In the genomic region with DNA sequence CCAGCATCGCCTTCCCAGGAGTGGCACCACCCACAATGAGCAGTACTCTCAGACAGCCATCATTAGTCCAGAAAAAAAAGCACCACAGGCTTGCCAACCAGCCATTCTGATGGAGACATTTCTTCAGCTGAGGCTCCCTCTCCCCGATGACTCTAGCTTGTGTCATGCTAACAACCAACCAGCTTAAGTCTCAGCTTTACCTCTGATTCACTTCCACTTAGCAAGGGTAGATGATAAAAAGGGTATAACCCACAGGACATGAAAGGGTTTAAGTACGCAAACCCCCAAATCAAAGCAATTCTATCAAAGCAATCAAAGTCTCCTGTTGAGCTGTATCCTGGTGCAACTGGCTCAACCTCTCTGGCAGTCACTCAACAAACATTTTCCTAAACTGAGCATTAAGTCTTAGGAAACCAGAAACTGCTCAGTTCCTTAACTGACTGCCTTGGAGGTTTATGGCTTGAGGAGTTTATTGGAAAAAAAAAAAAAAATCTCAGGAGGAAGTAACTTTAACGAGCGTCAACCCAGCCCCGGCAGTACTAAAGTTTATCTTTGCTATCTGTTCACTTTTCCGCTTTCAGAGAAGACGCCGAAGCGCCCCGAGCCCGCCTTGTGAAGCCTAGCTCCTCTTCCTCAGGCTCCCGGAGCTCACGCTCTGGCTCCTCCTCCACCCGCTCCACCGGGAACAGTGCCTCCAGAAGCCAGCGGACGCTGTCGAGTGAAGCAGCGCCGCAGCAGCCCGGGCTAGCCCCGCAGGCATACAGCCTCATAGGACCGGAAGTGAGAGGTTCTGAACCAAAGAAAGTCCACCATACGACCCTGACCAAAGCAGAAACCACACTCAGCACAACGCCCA, we compare ENCODE assay signal across 8 mouse cellular contexts. TPM values are rescaled to one million over a fixed set of nuclear protein-coding genes. Genes with fewer than 3 reads are reported as not detected.
A peak's percentile ranks its signal among the peaks of the same experiment; 100 is the strongest.
DNase-seq lines count a peak whose midpoint lies in the region; ATAC-seq lines count a peak whose summit lies in the region.

No protein-coding gene starts in this region.

- intact Hi-C loops in gastrocnemius, postnatal 14 days (cut with DNase I; ENCODE audit: low total_unique reads): no loop called here

- no peaks in the 10 kb centered on the region for H3K9me3 ChIP-seq in liver, embryonic 16.5 days (replicated peaks; ENCODE audit: control insufficient read depth, low read length)
- no peaks in the 10 kb centered on the region for H3K9me3 ChIP-seq in neural tube, embryonic 15.5 days (replicated peaks)

- peak; percentile 75 for ATAC-seq in inflammation-experienced regulatory T-cells, adult 6 months
- ATAC-seq in liver, embryonic 16.5 days (ENCODE audit: low read depth): peak; percentile 53; the same call in 1 of the 2 replicates
- ATAC-seq in neural tube, embryonic 15.5 days (ENCODE audit: low FRiP score): no peak

- peaks cover 2% of the 10 kb centered on the region; the same call in 1 of the 2 replicates for H3K4me1 ChIP-seq in liver, embryonic 16.5 days (ENCODE audit: control insufficient read depth, low read depth, low read length)
- H3K4me1 ChIP-seq in neural tube, embryonic 15.5 days: peaks cover 23% of the 10 kb centered on the region

- H3K36me3 ChIP-seq in liver, embryonic 16.5 days (ENCODE audit: control insufficient read depth, insufficient read depth): no peaks in the 10 kb centered on the region
- H3K36me3 ChIP-seq in neural tube, embryonic 15.5 days: peaks cover 4% of the 10 kb centered on the region; the same call in 1 of the 2 replicates

- H3K4me2 ChIP-seq in liver, embryonic 16.5 days (ENCODE audit: low read depth, low read length): peak overlapping the region; percentile 50
- peak overlapping the region; percentile 34 for H3K4me2 ChIP-seq in neural tube, embryonic 15.5 days

- H3K4me3 ChIP-seq in liver, embryonic 16.5 days (ENCODE audit: low read depth, low read length): peak overlapping the region; percentile 39
- H3K4me3 ChIP-seq in neural tube, embryonic 15.5 days (replicated peaks): 0 out of 2 replicates have a peak overlapping the region, but pooled peaks have one; percentile 2

- no peak overlapping the region; the same call in 1 of the 2 replicates for H3K9ac ChIP-seq in liver, embryonic 16.5 days (ENCODE audit: low read depth, low read length)
- no peak overlapping the region for H3K9ac ChIP-seq in neural tube, embryonic 15.5 days (replicated peaks)

- H3K27me3 ChIP-seq in liver, embryonic 16.5 days (ENCODE audit: control insufficient read depth, insufficient read depth, low read depth, low read length): peaks cover 3% of the 10 kb centered on the region
- H3K27me3 ChIP-seq in neural tube, embryonic 15.5 days (replicated peaks): no peaks in the 10 kb centered on the region

- WGBS in liver, embryonic 16.5 days (ENCODE audit: insufficient replicate concordance): 8% methylated on average over 26 of the region's 26 CpGs
- 42% methylated on average over 26 of the region's 26 CpGs for WGBS in neural tube, embryonic 15.5 days

- peak overlapping the region; percentile 60 for H3K27ac ChIP-seq in liver, embryonic 16.5 days (ENCODE audit: low read length)
- H3K27ac ChIP-seq in neural tube, embryonic 15.5 days (replicated peaks): peak overlapping the region; percentile 48; the same call in 1 of the 2 replicates

- peak; percentile 55 for DNase-seq in CD4-positive, CD25-positive, alpha-beta regulatory T cell, adult 2 months (ENCODE audit: low read depth, low spot score)
- DNase-seq in adrenal gland, adult 18-20 months (ENCODE audit: low spot score in 2 of 2): peak; percentile 46 to 55
- peak; percentile 64 for DNase-seq in gastrocnemius, postnatal 14 days
- DNase-seq in cerebellum, adult 9-10 months: no peak
- DNase-seq in cerebellum, postnatal 25 days: no peak

RNA-seq across cellular contexts. Expression of a gene that starts 18.8 kb away (rescaled TPM):
- total RNA-seq in adrenal gland, adult 18-20 months (2021): 1,000 to 10,000 TPM; 3,946 to 4,032 TPM
- total RNA-seq in gastrocnemius, postnatal 14 days (2021): 1,000 to 10,000 TPM in 1 of 2 experiments, 100 to 1,000 TPM in 1; 949 to 1,245 TPM
- polyA plus RNA-seq in inflammation-experienced regulatory T-cells, adult 6 months (2017; shearing (Covaris generic)): 1,000 to 10,000 TPM; 2,551 to 3,273 (median 2,898) TPM
- 981 and 995 TPM in 2 replicates for polyA plus RNA-seq in liver, embryonic 16.5 days (2015; fragmentation: Nextera tagmentation; extraction: Ambion mirVana)
- 3,055 and 3,120 TPM in 2 replicates for polyA plus RNA-seq in neural tube, embryonic 15.5 days (2015; fragmentation: Nextera tagmentation; extraction: Ambion mirVana)

Comparison
In these comparisons a context has a peak if more than half of its experiments do, and no peak if none do; other contexts are left out.
1. DNase-seq: peak in CD4-positive, CD25-positive, alpha-beta regulatory T cell, adult 2 months (single experiment), adrenal gland, adult 18-20 months (2 of 2) and gastrocnemius, postnatal 14 days (single experiment); none in cerebellum, adult 9-10 months (single experiment) and cerebellum, postnatal 25 days (0 of 2).